Mouse (Mus musculus): ENCODE results near the gene Plekhg3.

- no peak for TF ChIP-seq EP300 (IDR thresholded peaks at IDR 0.05)
- TF ChIP-seq CTCF (IDR thresholded peaks at IDR 0.05) = no peak
Observed at GRCm38 (mm10) chr12:76547409-76548081, 16.9 kb downstream of the Plekhg3 start.
